8 mouse cellular contexts compared by ENCODE assay signal in the genomic region with DNA sequence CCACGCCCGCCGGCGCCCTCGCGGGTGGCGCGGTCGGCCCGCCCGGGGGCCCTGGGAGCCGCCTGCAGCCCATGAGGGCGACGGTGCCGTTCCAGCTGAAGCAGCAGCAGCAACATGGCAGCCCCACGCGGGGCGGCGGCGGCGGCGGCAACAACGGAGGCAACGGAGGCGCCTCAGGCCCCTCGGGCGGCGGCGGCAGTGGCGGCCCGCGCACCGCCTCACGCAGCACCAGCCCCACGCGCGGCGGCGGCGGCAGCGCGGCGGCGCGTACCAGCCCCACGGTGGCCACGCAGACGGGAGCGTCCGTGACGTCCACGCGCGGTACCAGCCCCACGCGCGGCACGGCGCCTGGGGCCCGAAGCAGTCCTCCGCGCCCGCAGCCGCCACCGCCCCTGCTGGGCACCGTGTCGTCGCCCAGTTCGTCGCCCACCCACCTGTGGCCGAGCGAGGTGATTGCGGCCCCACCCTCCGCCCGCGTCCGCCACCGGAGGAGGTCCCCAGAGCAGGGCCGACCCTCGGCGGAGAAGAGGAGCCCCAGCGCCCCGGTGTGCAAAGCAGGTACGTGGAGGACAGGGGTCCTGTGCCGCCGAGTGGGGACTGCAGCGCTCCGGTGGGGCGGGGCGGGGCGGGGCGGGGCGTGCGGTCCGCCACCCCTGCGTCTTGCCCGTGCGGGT. TPM values are rescaled to one million over a fixed set of nuclear protein-coding genes. Genes with fewer than 3 reads are reported as not detected.
DNase-seq lines count a peak whose midpoint lies in the region; ATAC-seq lines count a peak whose summit lies in the region.

No protein-coding gene starts in this region.

- H3K4me3 ChIP-seq in hindbrain, embryonic 15.5 days, result peak overlapping the region; percentile 90
- peak overlapping the region; percentile 99 for H3K4me3 ChIP-seq in midbrain, embryonic 11.5 days (ENCODE audit: low read depth, low read length)

- no peaks in the 10 kb centered on the region for H3K9me3 ChIP-seq in hindbrain, embryonic 15.5 days
- no peaks in the 10 kb centered on the region for H3K9me3 ChIP-seq in midbrain, embryonic 11.5 days (ENCODE audit: control insufficient read depth, low read length)

- peak overlapping the region; percentile 96 for H3K9ac ChIP-seq in hindbrain, embryonic 15.5 days
- H3K9ac ChIP-seq in midbrain, embryonic 11.5 days (ENCODE audit: low read length), result peak overlapping the region; percentile 92

- WGBS in hindbrain, embryonic 15.5 days, result under 1% methylated on average over 67 of the region's 98 CpGs
- whole genome bisulfite sequencing in midbrain, embryonic 11.5 days, result 0% methylated on average over 59 of the region's 98 CpGs

- H3K27ac ChIP-seq in hindbrain, embryonic 15.5 days (replicated peaks), result peak overlapping the region; percentile 99
- H3K27ac ChIP-seq in midbrain, embryonic 11.5 days (ENCODE audit: low read depth, low read length), result peak overlapping the region; percentile 78

- H3K4me2 ChIP-seq in hindbrain, embryonic 15.5 days, result peak overlapping the region; percentile 64
- peak overlapping the region; percentile 78 for H3K4me2 ChIP-seq in midbrain, embryonic 11.5 days

- intact Hi-C loops in left cerebral cortex, postnatal 25 days (cut with DNase I), result no loop called here

- ATAC-seq in hindbrain, embryonic 15.5 days (ENCODE audit: low FRiP score, low read depth), result peak; percentile 57
- ATAC-seq in midbrain, embryonic 11.5 days (ENCODE audit: low FRiP score), result peak; percentile 43

- peak; percentile 96 for DNase-seq in heart, adult 11 months
- DNase-seq in heart, adult 8-10 months (ENCODE audit: low spot score), result no peak
- peak; percentile 78 to 83 for DNase-seq in cerebellum, postnatal 25 days
- DNase-seq in frontal cortex, postnatal 25 days (ENCODE audit: low spot score in 2 of 2), result peak; percentile 45 to 50
- peak; percentile 67 to 79 for DNase-seq in left cerebral cortex, postnatal 25 days (ENCODE audit: low spot score in 2 of 2)
- DNase-seq in midbrain, embryonic 11.5 days (ENCODE audit: low spot score, missing footprints), result peak; percentile 95
- peak; percentile 55 for DNase-seq in spleen, adult 12 weeks (ENCODE audit: low spot score)

- H3K36me3 ChIP-seq in hindbrain, embryonic 15.5 days, result no peaks in the 10 kb centered on the region
- H3K36me3 ChIP-seq in midbrain, embryonic 11.5 days (ENCODE audit: control insufficient read depth, insufficient read depth, low read length), result no peaks in the 10 kb centered on the region

- H3K4me1 ChIP-seq in hindbrain, embryonic 15.5 days (replicated peaks), result peaks cover 35% of the 10 kb centered on the region
- H3K4me1 ChIP-seq in midbrain, embryonic 11.5 days (ENCODE audit: control insufficient read depth, insufficient read depth, low read length), result peaks cover 11% of the 10 kb centered on the region

- no peaks in the 10 kb centered on the region for H3K27me3 ChIP-seq in hindbrain, embryonic 15.5 days
- no peaks in the 10 kb centered on the region for H3K27me3 ChIP-seq in midbrain, embryonic 11.5 days (ENCODE audit: control insufficient read depth, insufficient read depth, low read length)

RNA-seq across cellular contexts. Expression of a gene that starts 0.5 kb away (rescaled TPM):
- 10 to 100 TPM; 12.8 to 16.0 (median 15.8) TPM for total RNA-seq in heart, adult 8-10 months (2022)
- 37.2 and 38.3 TPM in 2 replicates for polyA plus RNA-seq in hindbrain, embryonic 15.5 days (2015; fragmentation: Nextera tagmentation; extraction: Ambion mirVana)
- total RNA-seq in left cerebral cortex, postnatal 25 days (2021), result 10 to 100 TPM; 51.1 to 51.5 TPM
- polyA plus RNA-seq in midbrain, embryonic 11.5 days (2014; fragmentation: Nextera tagmentation; extraction: Ambion mirVana), result 14.6 and 17.6 TPM in 2 replicates
